Mouse (Mus musculus) adrenal gland, adult 2 months (tissue): ENCODE results near the gene Srpx2. TPM values are rescaled to one million over a fixed set of nuclear protein-coding genes. Genes with fewer than 3 reads are reported as not detected.

Experiments used
- DNase-seq: peaks from one replicate; pipeline ENCODE4 v3.0.0; 2021
- long read RNA-seq: library from polyadenylated mRNA; stranded (forward); transcript quantifications from one replicate; pipeline ENCODE4 v2.0.0, GENCODE M21; 2021
- polyA plus RNA-seq: library from polyadenylated mRNA; depleted of rRNA; stranded (reverse); fragments of >200 nt; gene quantifications from 2 replicates; pipeline ENCODE4 v1.2.3, GENCODE M21; 2012; rRNA removed
- total RNA-seq, 2 experiments: library from RNA; stranded (reverse); gene quantifications; 2 replicates each; pipeline ENCODE4 v1.2.3; 2021

Gene Srpx2
- total RNA-seq (1 to 10 TPM; 3.7 to 3.8 TPM), polyA plus RNA-seq (2.2 and 2.8 TPM in 2 replicates)
- long read RNA-seq, partial matches to known transcripts = 1 of 2 reads
- long read RNA-seq, other reads (novel, unspliced or antisense) = 0 of 2 reads

GRCm38 (mm10) chrX:133908261-133908660, at the start of gene Srpx2:
Gene Srpx2, plus strand, starts transcription at chrX:133908426.
- no peak for DNase-seq

GRCm38 (mm10) chrX:133869743-133870142, 38.5 kb upstream of the Srpx2 start:
- DNase-seq = no peak

GRCm38 (mm10) chrX:133887308-133887707, 20.9 kb upstream of the Srpx2 start:
- no peak for DNase-seq

- DNase-seq = no peak
Measured at GRCm38 (mm10) chrX:133888111-133888510, 20.1 kb upstream of the Srpx2 start.

- peak; percentile 83 for DNase-seq
Measured at GRCm38 (mm10) chrX:133898014-133898542, 10.1 kb upstream of the Srpx2 start, which contains the start of gene Tspan6. Gene Tspan6, minus strand, starts transcription at chrX:133898429.

GRCm38 (mm10) chrX:133911397-133912103, 3.3 kb downstream of the Srpx2 start:
- DNase-seq = peak; percentile 11

GRCm38 (mm10) chrX:133913006-133913405, 4.8 kb downstream of the Srpx2 start:
- no peak for DNase-seq

- no peak for DNase-seq
Measured at GRCm38 (mm10) chrX:133914219-133914618, 6.0 kb downstream of the Srpx2 start.

- DNase-seq = no peak
Measured at GRCm38 (mm10) chrX:133921187-133921586, 13.0 kb downstream of the Srpx2 start.

- DNase-seq = no peak
Measured at GRCm38 (mm10) chrX:133926760-133927159, 18.5 kb downstream of the Srpx2 start.

GRCm38 (mm10) chrX:133931302-133932013, 23.2 kb downstream of the Srpx2 start:
- peak; percentile 14 for DNase-seq

- no peak for DNase-seq
Measured at GRCm38 (mm10) chrX:133936605-133937225, 28.5 kb downstream of the Srpx2 start.

GRCm38 (mm10) chrX:133939561-133939960, 31.3 kb downstream of the Srpx2 start:
- no peak for DNase-seq

GRCm38 (mm10) chrX:133947427-133947826, 39.2 kb downstream of the Srpx2 start:
- DNase-seq = peak; percentile 43

GRCm38 (mm10) chrX:133954661-133955060, 46.4 kb downstream of the Srpx2 start:
- no peak for DNase-seq

GRCm38 (mm10) chrX:133960617-133961016, 52.4 kb downstream of the Srpx2 start:
- DNase-seq = no peak

GRCm38 (mm10) chrX:133964615-133965014, 56.4 kb downstream of the Srpx2 start:
- no peak for DNase-seq

- peak; percentile 57 for DNase-seq
Measured at GRCm38 (mm10) chrX:133981231-133982002, 73.2 kb downstream of the Srpx2 start, which contains the start of gene Sytl4. Gene Sytl4, minus strand, starts transcription at chrX:133981812.
